Mouse (Mus musculus) thymus, postnatal 0 days (tissue): ENCODE measurements around the gene Sapcd2. TPM values are rescaled to one million over a fixed set of nuclear protein-coding genes. Genes with fewer than 3 reads are reported as not detected.
A peak's percentile ranks its signal among the peaks of the same experiment; 100 is the strongest.
"Not testable (repeated sequence)": the region's sequence is repeated elsewhere in the genome, so short reads cannot be mapped to it uniquely, and the experiment has no call there.

Experiments
- DNase-seq: peaks from one replicate; pipeline ENCODE4 v3.0.0-alpha.2; 2015; ENCODE audit warnings: low spot score
- polyA plus RNA-seq: library from polyadenylated mRNA; unstranded; fragments of >200 nt; fragmentation: Nextera tagmentation; extraction: Ambion mirVana; gene quantifications from 2 replicates; pipeline ENCODE4 v1.2.1, GENCODE M21; 2015

The Sapcd2 gene
- polyA plus RNA-seq, 1 experiment from 2014 or later, result 25.4 TPM

DNA sequence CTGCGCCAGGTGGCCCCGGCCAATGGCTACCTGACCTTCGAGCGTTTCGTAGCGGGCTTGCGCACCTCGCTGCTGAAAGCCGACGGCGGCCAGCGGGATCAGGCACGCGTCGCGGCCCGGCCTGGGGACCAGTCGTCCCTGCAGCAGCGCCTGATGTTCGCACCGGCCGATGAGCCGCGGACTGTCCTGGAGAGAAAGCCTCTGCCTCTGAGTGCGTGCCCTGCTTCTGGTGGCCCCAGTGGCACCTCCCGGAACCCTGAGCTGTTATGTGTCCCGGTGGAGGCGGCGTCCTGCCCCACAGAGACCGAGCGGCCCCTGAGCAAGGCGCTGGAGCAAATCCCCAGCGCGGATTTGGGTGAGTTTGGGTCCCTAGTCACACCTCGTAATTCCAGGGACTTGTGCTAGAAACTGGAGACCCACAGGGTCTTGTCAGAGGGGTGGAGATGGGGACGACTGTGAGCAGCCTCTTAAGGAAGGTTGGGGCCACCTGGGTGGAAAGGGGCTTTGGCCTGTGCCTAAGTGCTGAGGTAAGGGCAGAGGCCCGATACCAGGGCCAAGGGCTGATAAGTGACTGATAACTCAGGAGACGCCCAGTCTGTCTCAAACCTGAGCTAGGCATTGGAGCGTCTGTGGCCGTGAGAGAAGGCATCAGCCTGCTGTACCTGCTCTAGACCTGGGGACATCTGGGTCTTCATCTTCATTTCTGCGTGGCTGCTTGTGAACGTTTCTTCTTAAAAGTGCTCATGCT, 697 bp downstream of the Sapcd2 start:
- peak; percentile 11 for DNase-seq

DNA sequence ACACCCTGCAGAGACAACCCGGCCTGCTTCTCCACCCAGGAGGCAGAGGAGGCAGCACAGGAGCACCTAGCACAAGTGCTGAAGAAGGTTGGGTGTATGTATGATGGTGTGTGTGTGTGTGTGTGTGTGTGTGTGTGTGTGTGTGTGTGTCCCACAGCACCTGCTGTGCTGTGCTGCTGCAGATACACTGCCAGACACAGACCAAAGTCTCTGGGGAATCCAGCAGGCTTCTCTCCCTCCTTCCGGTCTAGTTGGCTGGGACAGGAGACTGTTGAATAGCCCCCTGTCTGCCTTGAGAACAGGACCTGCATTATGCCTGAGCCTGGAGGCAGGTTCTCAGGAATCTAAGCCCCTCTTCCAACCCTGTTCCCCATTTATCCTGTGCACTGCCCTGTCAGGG, 1.3 kb downstream of the Sapcd2 start:
- DNase-seq, result no peak

DNA sequence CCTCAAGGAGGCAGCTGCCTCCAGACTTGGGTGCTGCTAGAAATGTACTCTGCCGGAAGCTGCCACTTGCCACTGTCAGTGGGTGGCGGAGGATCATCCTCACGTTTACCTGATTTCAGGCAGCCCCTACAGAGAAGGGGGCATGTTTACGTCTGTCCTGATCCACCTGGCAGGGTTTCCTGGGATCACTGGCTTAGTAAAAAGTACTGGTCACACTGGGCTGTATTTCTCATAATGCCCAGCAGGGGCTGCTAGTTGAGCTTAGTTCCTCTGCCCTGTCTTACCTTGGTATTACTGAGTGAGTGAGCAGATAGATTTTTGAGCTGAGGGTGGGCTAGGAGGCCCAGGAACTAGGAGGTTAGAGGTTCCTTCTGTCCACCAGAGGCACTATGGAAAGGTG, 4.5 kb downstream of the Sapcd2 start:
- DNase-seq, result peak; percentile 37

GRCm38 (mm10) chr2:25384492-25384891, 12.4 kb downstream of the Sapcd2 start:
- DNase-seq, result no peak

DNA sequence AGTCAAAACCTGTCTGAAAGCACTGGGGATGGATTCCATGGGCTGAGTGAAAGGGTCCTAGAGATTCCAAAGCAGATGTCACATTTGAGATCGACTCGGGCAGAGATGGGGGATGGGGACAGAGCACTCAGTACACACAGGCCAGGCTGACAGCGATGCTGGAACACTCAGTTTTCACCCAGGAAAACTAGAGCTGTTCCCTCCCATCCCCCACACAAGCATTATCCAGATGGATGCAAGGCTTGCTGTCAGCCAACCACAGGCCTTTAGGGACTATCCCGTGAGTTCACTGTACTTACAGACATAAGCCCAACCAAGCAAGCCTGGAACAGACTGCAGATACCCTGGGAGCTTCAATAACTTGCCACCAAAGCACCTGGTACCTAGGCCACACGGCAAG, 19.1 kb downstream of the Sapcd2 start:
- DNase-seq, result no peak

- DNase-seq, result no peak
Observed at GRCm38 (mm10) chr2:25394281-25395221, 22.4 kb downstream of the Sapcd2 start.

DNA sequence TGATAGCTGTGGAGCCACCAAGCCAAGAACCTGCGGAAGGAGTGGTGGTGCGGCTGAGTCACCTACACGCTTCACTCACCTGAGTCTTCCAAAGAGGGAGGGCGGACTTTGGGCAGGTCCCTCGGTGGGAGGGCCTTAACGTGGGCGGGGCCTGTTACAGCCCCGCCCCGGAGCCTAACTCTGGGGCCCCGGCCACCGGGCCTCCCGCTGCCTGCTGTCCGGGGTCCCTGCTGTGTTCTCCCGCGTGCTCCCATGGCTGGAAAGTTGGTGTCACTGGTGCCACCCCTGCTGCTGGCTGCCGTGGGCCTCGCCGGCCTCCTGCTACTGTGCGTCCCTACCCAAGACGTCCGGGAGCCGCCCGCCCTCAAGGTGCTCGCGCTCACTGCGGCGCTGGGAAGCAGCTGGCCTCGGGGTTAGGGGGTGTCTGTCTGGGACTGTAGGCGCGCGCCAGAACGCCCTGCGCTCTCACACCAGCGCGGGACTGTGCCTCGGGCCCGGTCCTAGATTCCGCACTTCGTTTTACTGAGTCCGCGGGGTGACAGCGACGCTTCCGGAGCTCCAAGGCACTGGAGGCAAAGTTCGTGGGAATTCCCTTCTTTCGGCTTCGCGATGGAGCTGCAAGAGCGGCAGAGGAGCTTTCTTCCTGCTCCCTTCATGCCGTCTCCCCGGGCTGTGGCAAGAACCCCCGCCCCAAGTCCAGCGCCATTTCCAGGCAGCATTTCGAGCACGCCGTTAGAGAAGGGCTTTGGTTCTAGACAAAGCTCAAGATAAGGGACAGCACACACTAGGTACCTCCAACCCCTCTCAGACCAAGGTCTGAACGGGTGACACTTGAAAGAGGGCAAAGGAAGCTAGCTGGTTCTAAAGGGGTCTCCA, 23.8 kb downstream of the Sapcd2 start, which contains the start of gene Entpd2:
Entpd2 (plus strand) TSS at position 154 of the 876 bp plus-strand sequence.
- peak; percentile 14 for DNase-seq

- DNase-seq, result no peak
Observed at GRCm38 (mm10) chr2:25396597-25396983, 24.5 kb downstream of the Sapcd2 start.

- no peak for DNase-seq
Observed at GRCm38 (mm10) chr2:25397010-25397409, 24.9 kb downstream of the Sapcd2 start.

DNA sequence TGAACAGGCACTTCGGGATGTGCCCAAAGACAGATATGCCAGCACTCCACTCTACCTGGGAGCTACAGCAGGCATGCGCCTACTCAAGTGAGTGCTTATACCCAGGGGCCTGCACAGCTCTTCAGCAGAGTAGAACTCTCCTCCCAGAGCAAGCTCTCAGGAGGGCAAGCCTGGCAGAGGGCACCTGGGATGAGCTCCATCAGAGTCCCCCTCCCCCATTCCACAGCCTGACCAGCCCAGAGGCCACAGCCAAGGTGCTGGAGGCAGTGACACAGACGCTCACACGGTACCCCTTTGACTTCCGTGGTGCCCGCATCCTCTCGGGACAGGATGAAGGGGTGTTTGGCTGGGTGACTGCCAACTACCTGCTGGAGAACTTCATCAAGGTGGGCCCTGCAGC, 25.9 kb downstream of the Sapcd2 start:
- DNase-seq, result no peak

DNA sequence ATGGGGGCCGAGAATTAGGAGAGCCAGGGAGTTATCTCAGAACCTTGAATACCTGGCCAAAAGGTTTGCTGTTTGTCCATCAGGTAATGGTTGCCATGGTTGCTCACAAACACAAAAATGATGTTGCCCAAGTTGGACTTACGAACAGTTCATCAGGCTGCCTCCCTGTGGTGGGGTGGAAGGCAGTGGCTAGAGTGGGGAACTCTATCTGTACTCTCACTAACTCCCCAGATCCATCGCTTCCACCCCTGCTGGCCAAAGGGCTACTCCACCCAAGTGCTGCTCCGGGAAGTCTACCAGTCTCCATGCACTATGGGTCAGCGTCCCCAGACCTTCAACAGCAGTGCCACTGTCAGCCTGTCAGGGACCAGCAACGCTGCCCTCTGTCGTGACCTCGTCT, 26.9 kb downstream of the Sapcd2 start, which contains the start of gene Npdc1:
Npdc1 (plus strand) TSS at position 301 of the 400 bp plus-strand sequence.
- no peak for DNase-seq

- no peak for DNase-seq
Observed at GRCm38 (mm10) chr2:25400291-25400690, 28.2 kb downstream of the Sapcd2 start.

DNA sequence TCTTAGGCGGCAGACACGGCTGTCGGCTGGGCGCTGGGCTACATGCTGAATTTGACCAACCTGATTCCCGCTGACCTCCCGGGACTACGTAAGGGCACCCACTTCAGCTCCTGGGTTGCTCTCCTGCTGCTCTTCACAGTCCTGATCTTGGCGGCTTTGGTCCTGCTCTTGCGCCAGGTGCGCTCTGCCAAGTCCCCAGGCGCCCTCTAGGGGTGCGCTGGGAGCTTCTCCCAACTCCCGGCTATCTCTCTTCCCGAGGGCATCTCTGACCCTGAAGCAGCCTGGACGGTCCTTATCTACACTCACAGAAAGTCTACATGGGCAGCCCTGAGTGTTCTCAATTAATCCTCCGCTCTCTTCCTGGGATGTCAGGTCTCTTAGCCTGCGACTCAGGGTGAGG, 28.6 kb downstream of the Sapcd2 start:
- peak; percentile 33 for DNase-seq

DNA sequence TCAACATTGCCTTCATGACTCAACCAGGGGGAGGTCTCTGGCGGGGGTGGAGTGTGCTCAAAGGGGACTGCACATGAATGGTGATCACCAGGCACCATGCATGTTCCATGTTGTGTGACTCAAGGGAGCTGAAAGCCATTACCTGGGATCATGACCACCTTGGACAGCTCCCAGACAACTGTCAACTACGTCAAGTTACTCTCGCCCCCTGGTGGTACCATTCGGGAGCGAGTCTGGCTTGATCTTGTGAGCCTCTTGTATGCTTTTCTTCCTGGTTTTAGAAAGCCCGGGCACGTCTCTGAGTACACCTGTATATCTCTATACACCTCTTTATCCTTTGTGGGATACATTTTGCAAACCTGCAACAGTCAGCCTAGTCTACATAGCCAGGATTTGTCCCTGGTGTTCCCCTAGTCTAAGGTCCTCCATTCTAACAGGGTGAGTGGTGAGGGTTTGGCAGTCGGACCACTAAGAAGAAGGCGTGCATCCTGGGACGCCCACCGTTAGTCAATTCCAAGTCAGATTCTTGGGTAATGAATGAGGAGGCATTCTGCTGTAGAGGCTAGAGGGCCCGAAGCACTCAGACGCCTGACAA, 30.4 kb downstream of the Sapcd2 start:
- peak; percentile 87 for DNase-seq

GRCm38 (mm10) chr2:25402972-25403601, 31.0 kb downstream of the Sapcd2 start:
- DNase-seq, result no peak

DNA sequence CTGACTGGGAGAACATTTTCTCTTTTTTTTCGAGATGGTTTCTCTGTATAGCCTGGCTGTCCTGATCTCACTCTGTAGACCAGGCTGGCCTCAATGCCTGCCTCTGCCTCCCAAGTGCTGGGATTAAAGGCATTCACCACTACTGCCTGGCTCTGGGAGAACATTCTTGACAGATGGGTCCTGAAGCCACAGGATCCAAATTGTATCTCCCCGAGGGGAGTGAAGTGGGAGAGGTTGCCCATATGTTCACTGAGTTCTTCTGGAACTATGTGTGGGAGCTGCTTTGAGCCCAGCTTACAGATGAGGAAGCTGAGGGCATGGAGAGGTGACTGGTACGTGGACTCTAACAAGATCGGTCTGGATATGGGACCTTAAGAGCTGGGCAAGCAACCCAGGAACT, 31.9 kb downstream of the Sapcd2 start:
- no peak for DNase-seq

DNA sequence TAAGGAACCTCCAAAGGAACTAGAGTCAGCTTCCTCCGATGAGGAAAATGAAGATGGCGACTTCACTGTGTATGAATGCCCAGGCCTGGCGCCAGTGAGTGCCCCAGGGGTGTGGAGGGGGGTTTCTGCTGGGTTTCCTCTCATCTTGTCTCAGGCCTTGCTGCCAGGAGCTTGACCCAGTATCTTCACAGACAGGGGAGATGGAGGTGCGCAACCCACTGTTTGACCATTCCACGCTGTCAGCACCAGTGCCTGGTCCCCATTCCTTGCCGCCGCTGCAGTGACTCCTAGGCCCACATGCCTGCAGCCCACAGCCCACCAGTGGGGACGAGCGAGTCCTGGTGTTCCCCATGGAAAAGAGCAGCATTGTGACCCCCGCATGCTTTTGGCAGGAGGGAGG, 36.8 kb downstream of the Sapcd2 start:
- no peak for DNase-seq

DNA sequence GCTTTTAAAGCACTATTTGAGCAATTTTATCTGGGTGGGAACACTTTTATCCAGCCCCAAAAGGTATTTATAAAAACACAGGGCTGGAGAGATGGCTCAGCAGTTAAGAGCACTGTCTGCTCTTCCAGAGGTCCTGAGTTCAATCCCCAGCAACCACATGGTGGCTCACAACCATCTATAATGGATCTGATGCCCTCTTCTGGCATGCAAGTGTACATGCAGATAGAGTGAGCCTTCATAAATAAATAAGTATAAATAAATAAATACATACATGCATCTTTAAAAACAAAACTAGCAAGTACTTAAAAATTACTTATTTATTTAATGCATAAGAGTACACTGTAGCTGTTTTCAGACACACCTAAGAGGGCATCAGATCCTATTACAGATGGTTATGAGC, 41.3 kb downstream of the Sapcd2 start:
- DNase-seq, result not testable (repeated sequence)

GRCm38 (mm10) chr2:25417426-25417825, 45.3 kb downstream of the Sapcd2 start:
- DNase-seq, result no peak

DNA sequence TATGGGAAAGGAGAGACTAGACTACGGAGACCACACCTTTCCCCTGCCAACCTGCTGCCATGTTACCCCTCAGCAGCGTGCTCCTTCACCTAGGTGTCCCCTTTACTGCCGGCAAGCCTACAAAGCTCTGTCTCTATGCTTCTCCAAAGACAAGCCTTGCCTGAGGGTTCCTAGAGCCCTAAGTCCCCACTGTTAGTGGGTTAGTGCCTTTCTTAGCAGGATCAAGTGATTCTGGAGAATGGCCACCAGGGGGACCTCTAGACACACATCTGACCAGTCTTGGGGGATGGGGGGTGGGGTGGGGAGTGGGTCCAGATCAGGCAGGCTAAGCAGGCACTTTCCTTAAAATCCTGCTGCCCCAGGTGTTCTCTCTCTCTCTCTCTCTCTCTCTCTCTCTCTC, 49.8 kb downstream of the Sapcd2 start:
- peak; percentile 75 for DNase-seq
